Mouse (Mus musculus) activated CD4-positive, CD25-positive, alpha-beta regulatory T cell, adult 4 months (primary cell): ENCODE data around the gene Magi2. TPM values are rescaled to one million over a fixed set of nuclear protein-coding genes. Genes with fewer than 3 reads are reported as not detected.
"Not testable (repeated sequence)": the region's sequence is repeated elsewhere in the genome, so short reads cannot be mapped to it uniquely, and the experiment has no call there.

Experiments used
- ATAC-seq: one replicate; pipeline ENCODE4 v1.8.0; 2017
- polyA plus RNA-seq, 2 experiments: library from polyadenylated mRNA; unstranded; fragments of 100-300 nt; shearing (Covaris generic); gene quantifications; one replicate each; pipeline ENCODE4 v1.2.1; 2017

Magi2 gene
- polyA plus RNA-seq, 2 experiments from 2014 or later, result 0.11 to 0.54 TPM

- no peak for ATAC-seq
Observed at GRCm38 (mm10) chr5:19465383-19465782, 238.5 kb downstream of the Magi2 start.

DNA sequence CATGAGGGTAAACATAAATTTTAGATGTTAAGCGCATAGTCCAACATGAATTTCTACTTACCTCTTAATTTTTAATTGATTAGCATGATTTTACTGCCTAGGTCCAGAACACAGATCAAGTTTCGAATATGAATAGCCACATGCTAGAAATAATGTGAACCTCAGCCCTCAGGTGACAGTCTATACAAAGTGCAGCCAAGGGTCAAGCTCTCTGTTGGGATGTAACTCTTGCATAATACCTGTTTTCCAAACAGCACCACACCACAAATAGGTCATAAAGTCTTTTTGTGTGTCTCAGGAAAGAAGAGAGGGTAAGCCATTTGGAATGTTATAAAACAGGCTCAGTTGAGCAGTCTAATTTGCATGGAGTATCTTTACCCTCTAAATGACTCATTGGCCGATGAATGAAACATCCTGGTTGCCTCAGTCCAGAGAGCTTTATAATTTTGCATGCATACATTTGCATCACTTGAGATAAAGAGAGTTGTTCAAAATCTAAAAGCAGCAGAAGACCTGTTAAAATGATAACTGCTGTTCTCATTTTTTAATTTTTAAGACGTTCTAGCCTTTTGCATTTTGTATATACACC lies 246.1 kb downstream of the Magi2 start:
- ATAC-seq, result no peak

DNA sequence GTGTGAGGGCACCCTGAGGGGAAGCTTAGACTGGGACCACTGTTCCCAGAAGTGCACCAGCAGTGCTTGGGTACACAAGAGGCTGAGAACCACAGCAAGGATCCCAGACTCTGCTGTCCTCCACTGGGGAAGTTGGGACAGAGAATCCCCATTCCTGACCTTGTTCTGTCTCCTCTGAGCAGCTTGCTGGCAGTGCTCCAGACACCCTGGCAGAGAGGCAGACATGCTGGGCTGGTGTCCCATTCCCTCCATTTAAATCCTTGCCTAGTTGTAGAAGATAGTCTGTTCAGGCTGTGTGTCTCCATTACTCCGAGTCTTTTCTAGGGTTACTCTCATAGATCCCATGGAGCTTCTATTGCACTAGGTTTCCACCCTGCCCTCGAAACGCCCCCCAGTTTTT lies 256.1 kb downstream of the Magi2 start:
- ATAC-seq, result no peak

DNA sequence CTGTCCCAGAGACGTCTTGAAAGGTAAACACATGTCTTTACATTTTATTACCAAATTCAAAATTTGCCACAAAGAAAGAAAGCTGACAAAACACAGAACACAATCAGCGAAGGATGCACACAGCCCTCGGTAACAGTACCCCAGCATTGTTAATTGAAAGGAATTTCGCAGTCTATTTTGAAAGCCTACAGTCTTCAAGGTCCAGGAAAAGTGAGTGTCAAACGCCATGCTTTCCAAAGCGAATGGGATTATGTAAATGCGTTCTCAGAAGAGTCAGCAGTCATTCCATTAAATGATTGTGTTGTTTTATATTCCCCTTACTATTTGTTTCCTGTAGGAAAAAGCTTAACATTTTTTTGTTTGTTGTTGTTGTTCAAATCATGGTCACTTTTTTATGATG lies 261.1 kb downstream of the Magi2 start:
- ATAC-seq, result no peak

DNA sequence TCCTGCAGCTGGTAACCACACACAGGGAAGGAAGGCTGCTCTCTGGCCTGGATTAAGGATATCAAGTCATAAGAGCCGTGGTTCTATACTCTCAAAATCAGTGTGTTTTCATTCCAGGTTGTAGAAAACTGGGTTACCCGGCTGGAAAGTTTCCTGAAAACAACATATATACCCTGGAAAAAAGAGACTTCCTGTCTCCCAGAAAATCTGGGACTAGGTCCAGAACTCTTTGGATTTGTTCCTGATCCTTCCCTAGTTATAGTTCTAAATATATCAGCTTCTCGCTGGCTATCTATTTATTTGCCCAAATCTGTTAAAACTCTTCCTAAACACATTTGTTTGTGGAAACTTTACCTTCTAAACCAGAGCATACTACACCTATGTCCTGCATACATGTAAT lies 274.2 kb downstream of the Magi2 start:
- ATAC-seq, result no peak

DNA sequence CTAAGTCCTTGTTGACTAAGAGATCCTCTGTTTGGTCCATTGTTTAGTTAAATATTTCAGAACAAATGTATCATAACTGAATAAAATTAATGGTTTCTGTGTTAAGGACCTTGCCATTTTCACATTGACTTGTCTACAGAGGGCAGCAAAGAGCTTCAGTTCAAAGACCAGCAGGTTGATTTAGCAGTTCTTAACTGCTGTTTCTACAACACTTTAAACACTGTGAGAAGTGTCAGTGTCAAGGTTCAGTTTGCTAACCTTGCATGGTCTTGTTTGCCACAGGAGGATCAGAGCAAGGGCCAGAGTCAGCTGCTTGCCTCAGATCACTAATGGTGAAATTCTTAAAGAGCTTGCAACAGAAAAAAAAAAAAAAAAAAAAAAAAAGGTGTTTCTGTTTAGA lies 295.3 kb downstream of the Magi2 start:
- ATAC-seq, result no peak

- no peak for ATAC-seq
Observed at GRCm38 (mm10) chr5:19539348-19539747, 312.5 kb downstream of the Magi2 start.

- no peak for ATAC-seq
Observed at GRCm38 (mm10) chr5:19546424-19546823, 319.6 kb downstream of the Magi2 start.

DNA sequence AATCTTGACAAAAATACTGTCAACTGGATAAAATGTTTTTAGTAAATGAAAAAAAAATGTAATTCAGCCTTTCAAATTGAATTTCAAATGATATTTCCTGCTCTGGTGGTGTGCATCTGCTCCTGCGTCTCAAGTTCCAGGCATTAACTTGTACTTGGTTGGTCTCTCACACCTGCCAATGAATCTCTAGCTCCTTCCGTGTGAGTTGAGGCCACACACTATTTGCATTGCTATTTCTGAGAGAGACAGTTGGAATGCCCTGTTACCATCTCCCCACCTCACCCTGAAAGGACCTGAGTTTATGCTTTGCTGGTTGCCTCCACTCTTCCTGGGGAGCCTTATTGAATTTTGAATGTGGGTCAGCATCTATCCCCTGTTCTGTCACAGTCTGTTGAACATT lies 320.1 kb downstream of the Magi2 start:
- no peak for ATAC-seq

GRCm38 (mm10) chr5:19553510-19553909 lies 326.7 kb downstream of the Magi2 start:
- no peak for ATAC-seq

DNA sequence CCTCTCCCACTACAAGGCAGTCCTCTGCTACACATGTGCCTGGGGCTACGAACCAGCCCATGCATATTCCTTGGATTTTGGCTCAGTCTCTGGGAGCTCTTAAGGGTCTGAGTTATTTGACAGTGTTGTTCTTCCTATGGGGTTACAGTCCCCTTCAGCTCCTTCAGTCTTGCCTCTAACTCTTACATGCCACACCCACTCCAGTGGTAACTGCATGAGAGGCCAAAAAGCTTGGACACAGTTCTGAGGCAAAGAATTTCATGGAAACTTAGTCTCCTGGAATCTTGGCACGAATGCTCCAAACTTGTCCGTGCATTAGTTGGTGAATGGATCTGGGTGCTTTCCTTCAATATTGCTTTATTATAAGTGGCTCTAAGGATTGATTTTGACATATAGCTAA lies 338.8 kb downstream of the Magi2 start:
- no peak for ATAC-seq

DNA sequence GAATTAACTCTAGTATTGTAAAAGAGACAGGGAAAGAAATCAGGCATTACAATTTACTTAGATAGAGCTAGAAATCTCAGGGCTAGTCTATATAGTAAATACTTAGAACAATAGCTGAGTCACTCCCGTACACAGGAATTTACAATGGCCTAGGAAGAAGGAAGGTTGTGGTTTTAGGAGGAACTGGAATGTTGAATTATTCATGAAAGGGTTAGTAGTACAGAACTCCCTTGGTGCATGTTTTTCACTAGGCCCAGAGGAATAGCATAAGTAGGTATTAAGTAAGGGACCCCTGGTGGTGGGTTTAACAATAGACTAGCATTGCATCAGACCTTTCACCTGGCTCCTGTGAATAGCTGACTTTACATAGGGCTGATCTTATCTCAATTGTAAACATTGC lies 339.3 kb downstream of the Magi2 start:
- not testable (repeated sequence) for ATAC-seq

DNA sequence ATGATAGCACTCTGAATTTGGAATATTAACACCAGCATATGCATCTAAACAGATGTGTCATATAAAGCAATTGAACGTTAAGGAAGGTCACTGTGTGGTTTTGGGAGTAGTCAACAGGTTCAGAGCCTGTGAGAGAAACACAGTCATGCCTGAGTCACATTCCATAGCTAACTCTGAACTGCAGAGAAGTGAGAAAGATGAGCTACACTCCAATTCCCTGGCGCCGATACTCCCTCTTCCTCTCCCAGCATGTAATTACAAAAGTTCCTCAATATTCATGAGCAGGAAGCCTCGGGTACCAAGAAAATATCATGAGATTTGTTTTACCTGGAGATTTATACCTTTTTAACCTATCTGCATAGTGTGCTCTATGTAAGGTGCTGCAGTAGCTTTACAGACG lies 380.9 kb downstream of the Magi2 start:
- no peak for ATAC-seq

DNA sequence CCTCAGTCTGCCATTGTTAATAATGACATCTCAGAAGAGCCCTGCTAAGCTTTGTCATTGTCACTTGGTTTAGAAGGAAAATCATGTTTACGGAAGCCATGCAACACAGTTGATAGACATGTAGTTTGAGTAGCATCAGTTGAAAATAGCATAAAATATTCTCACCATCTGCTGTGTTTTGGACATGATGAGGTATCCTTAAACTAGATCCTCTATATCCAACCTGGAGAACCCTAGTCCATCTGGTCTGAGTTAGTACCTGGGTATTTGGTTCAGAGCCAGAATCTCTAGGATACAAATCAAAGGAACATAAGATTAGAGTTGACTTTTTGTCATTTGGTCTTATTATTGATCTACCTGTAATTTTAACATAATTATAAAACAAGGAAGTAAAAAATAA lies 385.0 kb downstream of the Magi2 start:
- ATAC-seq, result no peak

GRCm38 (mm10) chr5:19621678-19622077 lies 394.8 kb downstream of the Magi2 start:
- no peak for ATAC-seq

DNA sequence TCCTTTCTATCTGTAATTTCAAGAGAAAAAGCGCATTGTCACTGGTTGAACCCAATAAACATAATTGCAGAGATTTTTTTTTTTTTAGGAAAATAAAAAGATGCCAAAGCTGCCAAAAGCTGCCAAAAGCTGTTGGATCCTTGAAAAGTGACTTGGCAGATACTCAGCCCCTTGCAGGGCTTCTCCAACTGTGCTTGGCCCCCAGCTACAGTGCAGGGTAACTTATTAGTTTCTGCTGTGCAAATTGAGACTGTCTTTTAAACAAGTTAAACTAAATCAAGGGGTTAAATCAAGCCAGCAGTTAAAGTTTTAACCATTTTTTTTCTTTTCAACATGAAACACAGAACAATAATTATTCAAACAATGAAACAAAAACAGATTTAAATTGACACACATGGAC lies 407.1 kb downstream of the Magi2 start:
- no peak for ATAC-seq

DNA sequence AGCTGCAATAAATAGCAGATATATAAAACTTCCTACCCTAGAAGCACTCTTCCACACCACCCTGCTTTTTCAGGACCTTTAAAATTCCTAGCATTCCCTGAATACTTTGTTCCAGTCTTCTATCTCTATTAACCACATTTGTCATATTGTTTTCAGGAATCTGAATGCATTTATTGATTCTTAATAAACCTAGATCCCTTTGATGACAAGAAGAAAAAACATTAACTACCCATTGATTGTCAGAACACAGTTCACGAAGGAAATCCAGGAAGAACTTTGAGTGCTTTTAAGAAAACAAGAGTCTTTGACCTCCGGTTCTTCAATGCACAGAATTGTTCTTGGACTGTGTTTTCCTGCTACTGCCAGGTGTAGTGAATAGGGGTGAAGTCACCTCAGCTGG lies 411.0 kb downstream of the Magi2 start:
- no peak for ATAC-seq

GRCm38 (mm10) chr5:19655986-19656385 lies 429.1 kb downstream of the Magi2 start:
- ATAC-seq, result no peak

DNA sequence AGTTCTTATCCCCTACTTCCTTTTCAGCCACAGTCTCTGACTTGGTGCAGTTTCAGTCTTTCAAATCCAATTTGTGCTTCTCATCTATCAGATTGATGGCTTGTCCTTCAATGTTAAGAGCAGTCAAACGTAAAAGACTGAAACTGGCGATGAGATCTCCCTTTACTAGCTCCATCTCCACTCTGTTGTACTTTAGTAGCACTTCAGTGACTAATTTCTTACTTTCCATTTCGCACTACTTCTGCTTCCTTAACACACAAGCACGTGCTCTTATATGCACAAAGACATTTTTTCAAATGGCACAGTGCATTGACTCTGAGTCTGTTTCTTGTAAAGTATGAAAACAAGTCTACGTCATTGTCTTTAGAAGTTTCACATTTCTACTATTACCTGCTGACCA lies 439.6 kb downstream of the Magi2 start:
- ATAC-seq, result no peak

DNA sequence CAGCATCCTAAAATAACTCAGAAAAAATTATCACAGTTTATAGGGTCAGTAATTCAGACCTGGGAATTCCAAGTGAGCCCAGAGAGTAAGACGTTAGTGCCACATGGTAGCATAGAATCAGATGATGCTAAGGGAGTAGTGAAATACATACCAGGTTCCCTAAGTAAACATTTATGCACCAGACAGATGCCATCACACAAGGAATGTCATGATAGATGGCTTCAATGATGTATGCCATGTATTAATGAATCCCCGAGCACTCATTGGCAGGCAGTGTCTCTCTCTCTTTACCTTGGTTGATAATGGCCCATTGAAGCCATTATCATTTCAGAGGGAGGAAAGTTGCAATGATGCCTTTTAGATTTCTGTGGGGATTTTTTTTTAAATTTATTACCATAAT lies 490.5 kb downstream of the Magi2 start:
- no peak for ATAC-seq

DNA sequence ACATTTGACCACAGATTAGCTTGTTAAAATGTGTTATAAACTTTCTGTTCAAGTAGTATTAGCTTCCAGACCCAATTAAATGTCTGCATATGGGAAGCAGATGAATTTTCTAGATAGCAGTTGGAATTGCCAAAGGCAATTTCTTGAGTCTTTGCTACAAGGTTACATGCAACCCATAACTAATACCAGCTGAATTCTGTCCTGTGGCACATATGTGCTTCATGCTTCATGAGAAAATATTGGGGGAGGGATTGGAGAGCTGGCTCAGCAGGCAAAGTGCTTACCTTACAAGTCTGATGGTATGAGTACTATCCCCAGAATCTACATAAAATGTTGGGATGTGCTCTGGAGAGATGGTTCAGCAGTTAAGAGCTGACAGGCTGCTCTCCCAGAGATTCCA lies 499.4 kb downstream of the Magi2 start:
- no peak for ATAC-seq

DNA sequence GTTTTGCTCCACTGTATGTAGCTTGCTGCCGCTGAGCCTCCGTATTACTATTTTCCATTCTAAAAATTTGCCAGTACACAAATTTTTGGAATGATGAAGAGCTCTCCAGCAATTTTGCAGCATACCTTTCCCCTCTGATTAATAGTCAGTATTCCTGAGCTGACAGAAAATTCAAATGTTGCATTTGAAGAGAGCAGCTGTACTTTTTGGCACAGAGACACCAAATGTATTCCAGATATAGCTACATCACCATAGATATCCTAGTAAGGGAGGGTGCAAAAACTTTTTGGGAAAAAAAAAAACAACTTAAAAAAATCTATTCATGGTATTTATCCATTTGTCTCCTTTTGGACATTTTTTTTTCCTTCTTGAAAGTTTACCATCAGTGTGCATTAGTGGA lies 518.5 kb downstream of the Magi2 start:
- ATAC-seq, result no peak

GRCm38 (mm10) chr5:19745916-19746315 lies 519.1 kb downstream of the Magi2 start:
- ATAC-seq, result no peak

DNA sequence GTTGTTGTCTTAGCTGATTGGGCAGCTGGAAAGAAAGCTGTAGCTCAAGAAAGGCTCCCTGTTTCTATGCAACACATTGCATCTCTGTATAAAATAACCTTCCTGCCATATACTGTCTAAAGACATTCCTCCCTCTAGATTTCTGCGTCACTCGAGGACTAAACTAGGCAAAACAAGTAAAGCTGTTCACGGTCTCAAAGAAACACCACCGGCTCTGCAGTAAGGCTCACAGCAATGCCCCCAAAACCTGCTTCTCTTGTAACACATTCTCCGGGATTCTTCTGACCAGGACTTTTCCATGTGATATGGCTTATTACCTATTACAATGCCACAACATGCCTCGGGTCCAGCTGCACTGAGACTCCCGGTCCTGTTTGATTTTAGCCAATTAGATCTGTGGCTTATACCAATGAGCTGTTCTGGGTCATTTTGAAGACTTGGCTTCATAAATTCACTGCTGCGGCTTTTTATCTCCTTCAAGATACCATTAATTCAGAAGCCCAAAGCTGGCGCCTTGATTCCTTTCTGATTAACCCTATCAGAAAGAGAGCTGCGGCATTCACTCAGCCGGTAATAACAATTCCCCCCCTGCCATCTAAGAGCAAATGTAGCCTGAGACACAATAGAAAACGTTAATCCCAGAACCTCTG lies 520.2 kb downstream of the Magi2 start:
- no peak for ATAC-seq

DNA sequence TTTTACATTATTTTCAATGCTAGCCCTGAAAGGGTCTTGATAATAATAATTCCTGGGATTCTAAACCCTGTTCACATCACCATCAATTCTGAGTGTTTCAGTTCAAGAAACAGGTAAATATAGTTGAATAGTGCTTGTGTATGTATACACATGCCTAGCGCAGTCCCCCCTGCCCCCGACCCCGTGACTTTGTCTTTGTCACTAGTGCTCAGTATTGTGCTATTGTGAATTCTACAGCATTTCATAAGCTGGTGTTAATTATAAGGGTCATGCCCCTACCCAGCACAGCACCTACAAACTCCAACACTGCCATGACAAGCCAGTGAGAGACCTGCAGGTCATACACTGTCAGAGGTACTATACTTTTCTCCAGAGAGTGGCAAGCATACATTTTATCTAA lies 520.8 kb downstream of the Magi2 start:
- ATAC-seq, result no peak
